Mouse (Mus musculus): ENCODE measurements at regions not wholly inside any gene's neighbourhood (a gene's known extent, or its start where the extent isn't known, plus 50 kb on each side); places are given as distances from the start of the nearest gene placed in this dataset.

GRCm38 (mm10) chr16:73466296-73466695 is 945.3 kb downstream of the Robo2 start:
- TF ChIP-seq POLR2A (IDR thresholded peaks at IDR 0.05; ENCODE audit: extremely low read depth, insufficient read depth, low read length) (no peak), CTCF (IDR thresholded peaks at IDR 0.05; ENCODE audit: low read depth, low read length) (no peak)

Measured in liver, adult 2 months (tissue).